Mouse (Mus musculus): ENCODE results near the gene Vamp1.
A peak's percentile ranks its signal among the peaks of the same experiment; 100 is the strongest.
"Not testable (repeated sequence)": the region's sequence is repeated elsewhere in the genome, so short reads cannot be mapped to it uniquely, and the experiment has no call there.

Gene Vamp1

DNA sequence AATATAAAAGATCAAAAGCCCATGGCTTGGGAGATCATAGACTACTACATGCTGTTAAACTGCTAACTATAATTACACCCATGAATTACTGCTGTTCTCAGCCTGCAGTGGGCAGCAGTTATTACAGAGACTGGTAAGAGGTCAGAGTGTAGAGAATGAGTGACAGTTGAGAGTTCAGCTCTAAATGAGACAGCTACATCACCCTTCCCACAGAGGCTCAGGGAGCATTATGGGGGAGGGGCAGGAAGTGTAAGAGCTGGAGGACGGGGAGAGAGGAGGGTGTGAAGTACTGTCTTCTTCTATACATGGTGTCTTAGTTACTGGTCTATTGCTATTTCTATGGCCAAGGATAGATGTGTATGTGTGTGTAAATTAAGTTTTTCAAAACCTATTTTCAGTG is 29.2 kb downstream of the Vamp1 start:
- DNase-seq (ENCODE audit: low spot score in 2 of 2): no peak

DNA sequence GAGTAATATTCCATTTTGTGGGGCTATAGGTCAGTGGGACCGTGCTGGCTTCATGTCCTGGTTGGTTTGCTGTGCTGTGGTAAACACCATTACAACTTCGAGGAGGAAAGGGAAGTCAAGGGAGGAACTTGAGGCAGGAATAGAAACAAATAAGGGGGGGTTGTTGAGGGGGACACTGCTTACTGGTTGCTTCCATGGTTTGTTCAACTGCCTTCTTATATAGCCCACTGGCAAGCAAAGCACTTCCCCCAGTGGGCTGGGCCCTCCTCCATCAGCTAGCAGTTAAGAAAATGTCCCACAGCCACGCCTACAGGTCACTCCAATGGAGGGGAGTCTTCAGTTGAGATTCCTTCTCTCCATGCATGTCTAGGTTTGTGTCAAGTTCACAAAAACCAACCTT is 36.9 kb downstream of the Vamp1 start:
- no peak for DNase-seq (ENCODE audit: low spot score in 2 of 2)

DNA sequence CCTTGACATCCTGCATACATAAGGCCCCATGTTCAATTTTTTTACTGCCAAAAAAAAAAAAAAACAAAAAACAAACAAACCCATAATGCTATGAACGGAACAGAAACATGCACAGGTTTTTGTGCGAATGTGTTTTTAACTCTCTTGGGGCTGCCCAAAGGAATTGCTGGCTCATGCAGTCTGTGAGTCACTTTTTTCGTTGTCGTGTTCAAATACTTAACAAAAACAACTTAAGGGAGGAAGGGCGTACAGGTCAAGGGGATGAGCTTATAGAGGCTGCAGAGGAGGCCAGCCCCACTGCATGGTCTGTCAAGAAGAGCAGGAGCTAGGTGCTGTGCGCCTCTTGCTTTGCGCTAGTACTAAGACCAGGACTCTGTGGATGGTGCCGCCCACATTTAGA is 37.4 kb downstream of the Vamp1 start:
- no peak for DNase-seq (ENCODE audit: low spot score in 2 of 2)

DNA sequence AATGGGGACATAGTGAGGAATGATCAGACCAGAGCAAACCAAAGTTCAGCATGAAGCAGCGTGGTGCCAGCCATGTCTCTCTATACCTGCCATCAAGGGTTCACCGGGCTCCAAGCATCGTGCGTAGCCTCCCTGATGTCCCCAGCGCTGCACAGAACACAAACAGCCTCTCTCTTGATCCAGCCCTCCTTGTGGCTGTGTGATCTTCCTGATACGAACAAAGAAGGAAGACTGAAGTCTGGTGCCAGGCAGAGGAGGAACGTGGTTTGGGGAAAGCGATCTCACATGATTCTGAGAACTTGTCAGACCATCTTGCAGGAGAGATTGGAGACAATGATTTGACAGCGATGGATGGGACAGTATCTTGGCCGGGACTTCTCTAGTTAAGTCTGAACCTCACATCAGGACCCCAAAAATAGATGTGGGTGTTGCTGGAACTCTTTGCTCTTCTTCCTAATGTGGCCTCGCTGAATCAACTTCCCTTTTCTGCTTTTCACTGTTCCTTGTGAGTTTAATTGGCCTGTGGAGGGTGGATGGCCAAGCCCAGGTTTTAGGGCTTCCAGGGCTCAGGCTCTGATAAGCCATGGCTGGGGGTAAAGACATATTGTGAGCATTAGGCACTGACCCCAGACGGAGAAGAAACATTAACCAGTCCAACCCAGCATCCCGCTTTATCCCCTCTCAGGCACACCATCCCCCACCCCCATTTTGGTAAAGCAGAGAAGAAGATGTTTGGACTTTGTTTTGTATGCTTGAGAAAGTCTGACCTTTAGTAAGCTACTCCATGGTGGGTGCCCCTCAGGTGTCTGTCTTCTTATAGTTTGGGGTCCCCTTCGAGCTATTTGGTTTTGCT is 38.7 kb downstream of the Vamp1 start:
- DNase-seq (ENCODE audit: low spot score in 2 of 2): no peak

DNA sequence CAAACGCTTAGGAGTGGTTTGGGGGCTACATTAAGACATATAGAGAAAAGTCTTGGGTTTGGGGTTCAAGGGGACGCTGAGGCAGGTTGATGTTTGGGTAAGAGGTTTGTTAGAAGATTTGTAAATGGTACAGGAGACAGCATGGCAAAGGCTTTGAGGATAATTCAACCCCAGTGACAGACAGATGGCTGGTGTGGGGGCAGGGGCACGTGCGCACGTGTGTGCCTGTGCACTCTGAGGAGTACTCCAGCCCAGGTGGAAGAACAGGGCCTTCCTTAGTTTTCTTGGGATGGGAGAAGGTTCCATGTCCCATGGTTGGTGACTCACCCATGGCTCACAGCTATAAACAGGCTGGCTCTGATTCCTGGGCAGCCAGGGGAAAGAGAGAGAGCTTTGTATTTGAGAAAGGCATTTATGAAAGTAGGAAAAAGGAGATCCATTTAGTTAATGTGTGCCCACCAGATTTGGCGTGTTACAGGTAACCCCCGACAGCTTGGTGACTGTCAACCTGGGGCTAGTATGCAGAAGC is 40.2 kb downstream of the Vamp1 start:
- DNase-seq (ENCODE audit: low spot score in 2 of 2): no peak

DNA sequence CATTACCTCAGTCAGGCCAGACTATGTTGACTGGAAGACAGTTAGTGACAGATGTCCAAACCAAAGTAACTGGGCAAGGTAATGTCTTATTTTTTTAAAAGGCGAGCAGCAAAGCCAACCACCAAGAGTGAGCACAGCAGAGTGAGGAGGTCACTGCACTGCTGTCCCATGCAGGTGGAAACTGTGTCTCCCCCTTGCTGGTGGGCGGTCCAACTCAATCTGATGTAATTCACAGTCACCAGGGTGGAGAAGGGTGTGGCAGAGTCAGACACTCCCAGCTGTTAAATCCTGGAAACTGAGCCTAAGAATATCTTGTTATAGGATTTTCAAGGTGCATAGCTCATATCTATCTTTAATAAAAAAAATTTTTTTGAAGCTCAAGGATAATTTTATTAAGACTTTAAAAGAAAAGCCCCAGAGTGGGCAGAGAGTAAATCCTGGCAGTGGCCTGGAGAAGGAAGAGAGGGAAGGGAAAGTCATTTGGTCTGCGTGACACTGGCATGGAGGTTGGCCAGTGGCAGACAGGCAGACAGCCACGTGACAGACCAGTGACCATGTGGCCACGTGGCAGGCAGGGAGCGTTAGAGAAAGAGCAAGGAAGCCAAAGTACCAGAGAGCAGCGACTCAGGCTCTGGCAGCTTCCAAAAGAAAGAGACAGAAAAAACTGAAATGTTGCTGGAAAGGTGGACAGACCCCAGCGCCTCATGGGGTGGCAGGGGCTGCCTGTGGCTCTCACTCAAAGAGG is 41.0 kb downstream of the Vamp1 start:
- no peak for DNase-seq (ENCODE audit: low spot score in 2 of 2)

DNA sequence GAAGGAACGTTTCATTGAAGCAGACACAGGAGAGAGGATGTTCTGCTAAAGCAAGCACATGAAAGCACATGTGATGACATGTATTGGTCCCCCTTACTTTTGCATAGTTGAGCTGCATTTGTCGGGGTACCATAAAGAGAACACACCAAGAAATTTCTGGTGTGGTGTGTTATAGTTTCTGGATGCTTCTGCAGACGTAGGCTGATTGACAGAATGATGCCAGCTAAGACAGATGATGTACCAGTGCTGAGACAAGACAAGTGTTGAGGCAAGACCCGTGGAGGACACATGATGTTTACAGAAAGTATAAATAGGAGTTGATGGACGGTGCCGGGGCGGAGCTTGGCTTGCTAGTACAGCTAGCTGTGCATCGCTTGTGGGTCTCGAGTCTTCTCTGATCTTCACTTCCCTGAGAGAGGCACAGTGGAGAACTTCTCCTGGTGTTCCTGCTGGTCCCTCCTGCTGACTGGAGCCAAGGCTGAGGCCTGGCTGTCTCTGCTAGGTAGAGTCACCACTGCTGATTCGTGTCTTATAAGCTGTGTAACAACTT is 44.7 kb downstream of the Vamp1 start:
- DNase-seq (ENCODE audit: low spot score in 2 of 2): no peak

DNA sequence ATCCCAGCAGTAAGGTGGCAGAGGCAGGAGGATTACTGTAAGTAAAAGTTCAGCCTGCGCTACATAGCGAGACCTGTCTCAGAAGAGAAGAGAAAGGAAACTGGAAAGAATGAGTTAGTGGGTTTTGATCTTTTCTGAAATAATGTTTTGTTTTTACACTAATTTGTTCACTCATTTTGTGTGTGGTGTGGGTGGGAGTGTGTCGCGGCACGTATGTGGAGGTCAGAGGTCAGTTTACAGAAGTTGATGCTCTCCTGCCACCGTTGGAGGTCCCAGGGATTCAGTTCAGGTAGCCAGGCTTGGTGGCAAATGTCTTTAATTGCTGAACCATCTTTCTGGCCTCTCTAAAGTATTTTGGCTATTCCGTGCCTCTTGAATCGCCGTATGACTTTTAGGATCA is 48.9 kb downstream of the Vamp1 start:
- DNase-seq (ENCODE audit: low spot score in 2 of 2): no peak

DNA sequence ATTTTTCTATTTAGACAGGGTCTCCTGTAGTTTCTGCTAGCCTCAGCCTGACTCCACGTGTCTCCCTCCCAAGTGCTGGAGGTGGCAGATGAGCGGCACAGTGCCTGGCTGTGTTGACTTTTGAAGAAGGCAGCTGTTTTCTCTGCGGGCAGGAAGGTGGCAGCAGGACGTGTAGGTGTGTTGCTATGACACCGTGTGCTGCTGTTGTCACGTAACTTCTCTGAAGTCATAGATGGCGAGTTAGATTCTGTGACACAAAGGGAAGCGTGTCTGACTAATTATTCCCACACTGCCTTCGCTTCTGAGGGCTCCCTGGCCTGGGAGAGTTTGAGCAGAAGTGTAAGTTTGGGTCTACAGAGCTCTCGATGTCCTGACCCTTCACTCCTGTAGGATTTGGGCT is 49.9 kb downstream of the Vamp1 start:
- DNase-seq (ENCODE audit: low spot score in 2 of 2): peak in 1 of 2 experiments; percentile 16

DNA sequence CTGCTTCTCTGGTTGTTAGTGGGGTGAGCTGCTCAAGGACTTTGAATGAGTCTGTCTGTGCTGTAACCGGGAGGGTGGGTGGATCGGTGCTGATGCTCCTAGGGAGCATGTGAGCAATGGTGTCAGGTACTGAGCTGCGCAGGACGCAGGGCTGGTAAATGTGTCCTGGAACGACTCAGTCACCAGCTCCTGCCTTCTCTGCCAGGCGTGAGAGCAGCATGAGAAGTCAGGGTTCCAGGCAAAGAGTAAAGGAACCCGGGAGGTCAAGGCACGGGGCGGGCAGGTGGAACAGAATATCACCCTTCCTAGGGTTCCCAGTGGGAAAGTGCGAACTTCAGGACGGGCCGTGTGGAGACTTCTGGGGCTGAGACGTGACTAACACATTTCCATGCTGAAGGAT is 50.7 kb downstream of the Vamp1 start:
- DNase-seq (ENCODE audit: low spot score in 2 of 2): no peak

DNA sequence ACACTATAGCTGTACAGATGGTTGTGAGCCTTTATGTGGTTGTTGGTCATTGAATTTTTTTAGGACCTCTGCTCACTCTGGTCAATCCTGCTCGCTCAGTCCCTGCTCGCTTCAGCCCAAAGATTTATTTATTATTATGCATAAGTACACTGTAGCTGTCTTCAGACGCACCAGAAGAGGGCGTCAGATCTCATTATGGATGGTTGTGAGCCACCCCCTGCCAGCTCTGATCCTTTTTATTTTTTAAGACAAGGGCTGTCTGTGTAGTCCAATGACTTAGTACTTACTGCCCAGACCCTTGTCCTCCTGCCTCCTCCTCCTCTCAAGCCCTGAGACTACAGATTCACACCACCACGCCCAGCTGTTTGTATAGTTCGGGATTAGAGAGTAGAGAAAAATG is 51.2 kb downstream of the Vamp1 start:
- not testable (repeated sequence) for DNase-seq (ENCODE audit: low spot score in 2 of 2)

DNA sequence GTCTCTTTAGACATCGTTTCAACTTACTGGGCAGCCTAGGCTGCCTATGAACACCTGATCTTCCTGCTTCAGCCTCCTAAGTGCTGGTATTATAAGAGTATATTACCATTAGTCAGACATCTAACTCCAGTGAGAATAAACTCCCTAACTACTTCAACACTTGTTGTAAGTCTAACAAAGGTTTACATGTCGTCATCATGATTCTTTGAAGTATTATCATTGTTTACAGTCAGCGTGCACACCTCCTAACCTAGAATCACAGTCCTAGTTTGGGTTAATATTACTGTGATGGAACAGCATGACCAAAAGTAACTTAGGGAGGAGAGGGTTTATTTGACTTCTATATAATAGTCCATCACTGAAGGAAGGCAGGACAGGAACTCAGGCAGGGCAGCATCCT is 52.1 kb downstream of the Vamp1 start:
- no peak for DNase-seq (ENCODE audit: low spot score in 2 of 2)

DNA sequence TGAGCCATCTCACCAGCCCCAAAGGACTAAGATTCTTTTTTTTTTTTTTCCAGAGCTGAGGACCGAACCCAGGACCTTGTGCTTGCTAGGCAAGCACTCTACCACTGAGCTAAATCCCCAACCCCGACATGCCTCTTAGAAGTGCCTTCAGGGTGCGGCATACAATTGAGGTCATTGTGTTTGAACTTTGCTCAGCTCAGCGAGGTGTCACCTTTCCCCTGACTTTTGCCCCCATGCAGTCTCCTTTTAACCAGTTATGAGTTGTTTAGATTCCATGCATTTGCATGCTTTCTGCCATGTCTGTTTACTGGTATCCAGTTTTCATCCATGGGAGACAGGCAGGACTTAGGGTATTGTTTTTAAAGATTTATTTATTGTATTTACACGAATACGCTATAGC is 53.4 kb downstream of the Vamp1 start:
- no peak for DNase-seq (ENCODE audit: low spot score in 2 of 2)

DNA sequence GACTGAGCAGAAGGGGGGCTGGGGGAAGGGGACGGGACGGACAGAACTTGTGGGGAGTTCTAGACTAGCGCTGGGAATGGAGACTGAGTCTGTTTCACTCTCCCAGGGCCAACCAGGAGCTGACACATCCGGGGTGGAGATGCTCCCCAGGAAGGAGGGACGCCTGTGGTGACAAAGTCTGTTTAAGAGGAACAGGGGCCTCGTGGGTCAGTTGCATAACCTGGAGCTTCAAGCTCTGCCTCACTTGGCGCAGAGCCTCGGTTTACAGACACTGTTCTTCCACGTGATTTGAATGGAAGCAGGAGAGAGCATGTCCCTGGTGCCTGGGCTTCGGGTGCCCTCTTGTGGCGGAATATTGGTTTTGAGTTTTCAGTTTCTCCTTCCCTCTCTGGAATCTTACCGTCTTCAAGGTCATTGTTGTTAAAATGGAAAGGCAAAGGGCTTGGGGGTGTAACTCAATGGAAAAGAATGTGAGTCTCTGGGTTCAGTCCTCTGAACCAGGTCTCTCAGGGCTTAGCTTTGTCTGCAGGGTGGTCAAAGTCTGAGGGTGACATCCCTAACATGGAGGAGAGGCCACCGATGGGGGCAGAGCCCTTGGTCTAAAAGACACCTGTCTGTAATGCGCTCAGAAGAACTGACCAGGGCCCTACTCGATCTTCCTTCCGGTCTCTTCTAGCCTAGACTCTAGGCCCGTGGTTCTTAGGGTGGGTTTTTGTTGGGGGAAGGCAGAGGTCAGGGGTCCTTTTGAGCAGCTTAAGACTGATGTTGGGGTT is 56.3 kb downstream of the Vamp1 start:
- DNase-seq (ENCODE audit: low spot score in 2 of 2): peak; percentile 78 to 85

DNA sequence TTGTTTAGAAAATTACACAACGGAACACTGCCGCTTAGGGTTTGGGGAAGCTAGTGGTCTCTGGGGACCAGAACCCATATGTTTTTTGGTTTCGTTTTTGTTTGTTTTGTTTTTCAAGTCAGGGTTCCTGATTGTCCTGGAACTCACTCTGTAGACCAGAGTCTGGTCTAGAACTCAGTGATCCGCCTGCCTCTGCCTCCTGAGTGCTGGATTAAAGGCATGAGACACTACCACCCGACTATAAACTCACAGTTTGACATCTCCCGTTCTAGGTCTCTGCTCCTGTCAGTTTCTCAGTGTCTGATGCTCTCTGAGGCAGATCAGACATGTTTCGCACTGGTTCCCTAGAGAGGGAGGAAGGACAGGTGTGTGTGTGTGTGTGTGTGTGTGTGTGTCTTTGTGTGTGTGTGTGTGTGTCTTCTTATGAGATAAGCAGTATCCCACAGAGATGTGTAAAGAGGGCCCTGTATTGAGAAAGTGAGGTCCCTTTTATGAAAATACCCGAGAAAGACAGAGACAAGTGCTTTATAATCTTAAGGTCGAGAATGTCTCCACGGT is 57.0 kb downstream of the Vamp1 start:
- no peak for DNase-seq (ENCODE audit: low spot score in 2 of 2)

DNA sequence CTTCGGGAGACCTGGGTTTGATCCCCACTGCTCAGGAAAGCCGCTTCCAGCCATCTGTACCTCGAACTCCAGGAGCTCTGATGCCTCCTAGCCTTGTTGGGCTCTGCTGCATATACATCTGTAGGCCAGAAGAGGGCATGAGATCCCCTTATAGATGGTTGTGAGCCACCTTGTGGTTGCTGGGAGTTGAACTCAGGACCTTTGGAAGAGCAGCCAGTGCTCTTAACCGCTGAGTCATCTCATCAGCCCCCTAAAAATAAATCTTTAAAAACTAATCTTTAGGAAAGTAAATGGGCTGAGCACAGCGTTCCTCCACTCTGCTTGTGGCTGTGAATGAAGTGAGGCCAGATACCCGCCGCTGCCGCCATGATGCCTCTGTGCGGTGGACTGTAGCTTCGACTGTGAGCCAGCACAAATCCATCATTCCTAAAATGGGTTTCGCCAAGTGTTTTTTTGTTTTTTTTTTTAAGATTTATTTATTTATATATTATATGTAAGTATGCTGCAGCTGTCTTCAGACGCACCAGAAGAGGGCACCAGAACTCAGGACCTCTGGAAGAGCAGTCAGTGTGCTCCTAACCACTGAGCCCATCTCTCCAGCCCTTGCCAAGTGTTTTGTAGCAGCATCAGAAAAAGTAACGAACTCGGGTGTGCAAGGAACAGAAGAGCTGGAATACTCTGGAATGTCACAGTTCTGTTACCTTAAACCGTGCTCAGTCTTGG is 59.7 kb downstream of the Vamp1 start:
- DNase-seq (ENCODE audit: low spot score in 2 of 2): peak in 1 of 2 experiments; percentile 25

DNA sequence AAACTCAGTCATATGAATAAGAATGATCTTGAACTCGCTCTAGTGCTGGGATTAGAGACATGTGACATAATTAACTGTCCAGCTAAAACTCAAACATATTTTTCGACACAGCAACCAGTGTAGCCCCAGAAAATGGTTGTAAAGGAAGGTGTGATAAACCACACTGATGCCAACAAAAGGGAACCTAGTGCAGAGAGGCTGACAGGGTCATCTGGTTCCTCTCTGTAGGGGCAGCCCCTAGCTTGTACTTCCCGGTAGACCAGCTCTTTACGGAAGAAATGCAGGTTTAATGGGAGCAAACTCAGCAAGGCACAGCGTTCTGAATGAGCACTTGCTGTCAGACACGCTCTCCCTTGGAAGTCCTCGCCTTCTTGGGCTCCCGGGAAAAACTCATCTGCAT is 64.4 kb downstream of the Vamp1 start:
- DNase-seq (ENCODE audit: low spot score in 2 of 2): no peak

DNA sequence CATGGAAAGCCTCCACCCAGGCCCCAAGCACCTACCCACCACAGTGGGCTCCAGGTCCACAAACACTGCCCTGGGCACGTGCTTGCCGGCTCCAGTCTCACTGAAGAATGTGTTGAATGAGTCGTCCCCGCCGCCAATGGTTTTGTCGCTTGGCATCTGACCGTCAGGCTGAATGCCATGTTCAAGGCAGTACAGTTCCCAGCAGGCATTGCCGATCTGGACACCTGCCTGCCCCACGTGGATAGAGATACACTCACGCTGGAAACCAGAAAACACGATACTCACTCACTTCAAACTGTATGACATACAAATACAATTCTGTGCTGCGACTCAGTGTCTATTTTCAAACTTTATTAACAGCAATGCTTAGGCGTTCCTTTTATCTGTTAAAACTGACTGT is 67.4 kb downstream of the Vamp1 start:
- not testable (repeated sequence) for DNase-seq (ENCODE audit: low spot score in 2 of 2)

DNA sequence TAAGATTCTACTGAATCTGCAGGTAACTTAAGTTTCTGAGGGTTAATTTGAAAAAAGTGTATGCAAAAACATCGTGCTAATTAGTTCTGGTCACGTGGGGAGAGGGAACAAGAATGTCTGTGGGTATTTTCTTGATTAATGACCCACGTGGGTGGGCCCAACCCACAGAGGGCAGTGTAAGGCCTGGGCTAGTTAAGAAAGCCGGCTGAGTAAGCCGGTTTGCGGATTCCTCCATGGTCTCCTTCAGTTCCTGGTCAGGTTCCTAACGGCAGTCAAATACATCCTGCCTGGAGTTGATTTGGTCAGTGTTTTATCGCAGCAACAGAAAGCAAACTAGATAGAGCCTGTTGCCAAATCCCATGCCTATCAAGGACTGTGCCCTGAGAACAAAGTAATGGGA is 68.9 kb downstream of the Vamp1 start:
- DNase-seq (ENCODE audit: low spot score in 2 of 2): no peak

DNA sequence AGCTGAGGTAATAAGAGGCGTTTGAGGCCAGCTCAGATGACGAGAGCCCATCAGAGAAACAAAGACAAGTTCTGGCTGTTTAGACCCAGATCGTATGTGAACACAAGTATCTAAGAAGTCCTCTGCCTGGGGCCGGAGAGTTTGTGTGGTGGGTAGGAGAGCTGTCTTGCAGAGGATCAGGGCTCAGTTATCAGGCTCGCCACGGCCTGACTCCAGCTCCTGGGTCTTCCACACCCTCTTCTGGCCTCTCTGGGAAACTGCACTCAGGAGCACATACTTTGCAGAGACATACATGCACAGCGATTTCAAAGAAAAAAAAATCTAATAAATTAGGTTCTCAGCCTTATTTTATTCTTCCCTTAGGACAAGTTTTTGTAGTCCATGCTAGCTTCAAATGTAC is 69.4 kb downstream of the Vamp1 start:
- no peak for DNase-seq (ENCODE audit: low spot score in 2 of 2)

DNA sequence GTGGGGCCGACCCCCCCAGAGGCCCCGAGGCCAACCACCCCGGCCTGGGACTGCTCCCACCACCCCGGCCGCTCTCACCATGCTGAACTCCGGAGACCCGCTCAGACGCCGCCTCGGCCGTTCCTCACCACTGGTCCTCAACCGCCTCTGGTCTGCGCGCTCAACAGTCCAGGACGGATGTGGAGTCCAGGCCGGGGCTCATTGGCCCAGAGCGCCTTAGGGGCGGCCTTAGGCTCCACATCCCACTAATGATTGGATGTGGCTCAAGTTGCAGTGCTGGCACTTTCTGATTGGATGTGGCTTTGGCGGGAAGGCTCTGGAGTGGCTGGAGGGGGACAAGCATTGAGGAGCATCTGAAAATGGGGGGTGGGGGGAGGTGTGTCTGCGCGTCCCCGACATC is 70.5 kb downstream of the Vamp1 start, which contains the start of gene Tuba3a:
Tuba3a (minus strand) TSS at position 153 of the 400 bp plus-strand sequence.
- no peak for DNase-seq (ENCODE audit: low spot score in 2 of 2)
